Mouse (Mus musculus): ENCODE results near the gene Fbxl16.

Gene Fbxl16

GRCm38 (mm10) chr17:25808789-25809605, at the start of gene Fbxl16:
TSS of gene Fbxl16 (plus strand) at chr17:25809085.
- DNase-seq (ENCODE audit: low spot score) = peak; percentile 87

GRCm38 (mm10) chr17:25760148-25760547, 48.7 kb upstream of the Fbxl16 start:
- DNase-seq (ENCODE audit: low spot score) = no peak

GRCm38 (mm10) chr17:25761561-25761970, 47.3 kb upstream of the Fbxl16 start:
- DNase-seq (ENCODE audit: low spot score) = peak; percentile 45

GRCm38 (mm10) chr17:25762591-25762990, 46.3 kb upstream of the Fbxl16 start:
- no peak for DNase-seq (ENCODE audit: low spot score)

GRCm38 (mm10) chr17:25765886-25766285, 43.0 kb upstream of the Fbxl16 start:
- DNase-seq (ENCODE audit: low spot score) = peak; percentile 20

GRCm38 (mm10) chr17:25769331-25769730, 39.6 kb upstream of the Fbxl16 start:
- DNase-seq (ENCODE audit: low spot score) = no peak

- DNase-seq (ENCODE audit: low spot score) = peak; percentile 99
Measured at GRCm38 (mm10) chr17:25773549-25774120, 35.2 kb upstream of the Fbxl16 start, which contains the start of gene Narfl. TSS of gene Narfl (plus strand) at chr17:25773776.

- no peak for DNase-seq (ENCODE audit: low spot score)
Measured at GRCm38 (mm10) chr17:25775318-25776062, 33.4 kb upstream of the Fbxl16 start.

- DNase-seq (ENCODE audit: low spot score) = no peak
Measured at GRCm38 (mm10) chr17:25777948-25778347, 30.9 kb upstream of the Fbxl16 start.

GRCm38 (mm10) chr17:25781339-25781738, 27.5 kb upstream of the Fbxl16 start:
- DNase-seq (ENCODE audit: low spot score) = no peak

- DNase-seq (ENCODE audit: low spot score) = no peak
Measured at GRCm38 (mm10) chr17:25783086-25783485, 25.8 kb upstream of the Fbxl16 start.

- DNase-seq (ENCODE audit: low spot score) = no peak
Measured at GRCm38 (mm10) chr17:25783861-25784574, 24.9 kb upstream of the Fbxl16 start.

GRCm38 (mm10) chr17:25785281-25785745, 23.6 kb upstream of the Fbxl16 start, which contains the start of gene Haghl:
TSS of gene Haghl (minus strand) at chr17:25785673.
- peak; percentile 99 for DNase-seq (ENCODE audit: low spot score)

- DNase-seq (ENCODE audit: low spot score) = no peak
Measured at GRCm38 (mm10) chr17:25786280-25786679, 22.6 kb upstream of the Fbxl16 start, which contains the start of gene Ccdc78. TSS of gene Ccdc78 (plus strand) at chr17:25786580.

- DNase-seq (ENCODE audit: low spot score) = no peak
Measured at GRCm38 (mm10) chr17:25786781-25787504, 21.9 kb upstream of the Fbxl16 start.

GRCm38 (mm10) chr17:25791320-25791842, 17.5 kb upstream of the Fbxl16 start:
- peak; percentile 50 for DNase-seq (ENCODE audit: low spot score)

GRCm38 (mm10) chr17:25791843-25792527, 16.9 kb upstream of the Fbxl16 start:
- peak; percentile 86 for DNase-seq (ENCODE audit: low spot score)

- DNase-seq (ENCODE audit: low spot score) = peak; percentile 75
Measured at GRCm38 (mm10) chr17:25792615-25793014, 16.3 kb upstream of the Fbxl16 start, which contains the start of gene Fam173a. TSS of gene Fam173a (minus strand) at chr17:25792901.

GRCm38 (mm10) chr17:25794197-25794596, 14.7 kb upstream of the Fbxl16 start:
- DNase-seq (ENCODE audit: low spot score) = peak; percentile 55

GRCm38 (mm10) chr17:25794998-25795397, 13.9 kb upstream of the Fbxl16 start:
- DNase-seq (ENCODE audit: low spot score) = no peak

Measured in embryo, embryonic 10 days (tissue).